Mouse (Mus musculus): ENCODE measurements at regions not wholly inside any gene's neighbourhood (a gene's known extent, or its start where the extent isn't known, plus 50 kb on each side); places are given as distances from the start of the nearest gene placed in this dataset.

- no peak overlapping the region for H3K4me3 ChIP-seq (ENCODE audit: low read length)
- H3K9me3 ChIP-seq (ENCODE audit: control insufficient read depth, low read length), result no peaks in the 10 kb centered on the region
- no peak for ATAC-seq
- no peak overlapping the region for H3K9ac ChIP-seq (ENCODE audit: low read depth, low read length)
- H3K4me2 ChIP-seq (ENCODE audit: low read length), result no peak overlapping the region
- H3K27ac ChIP-seq (ENCODE audit: low read depth, low read length), result no peak overlapping the region
- H3K4me1 ChIP-seq (ENCODE audit: control insufficient read depth, insufficient read depth, low read depth, low read length), result peaks cover 5% of the 10 kb centered on the region; the same call in 1 of the 2 replicates
- no peaks in the 10 kb centered on the region for H3K36me3 ChIP-seq (ENCODE audit: control insufficient read depth, insufficient read depth, low read length)
- H3K27me3 ChIP-seq (replicated peaks; ENCODE audit: control insufficient read depth, insufficient read depth, low read length), result no peaks in the 10 kb centered on the region
- WGBS, result 61% methylated on average over 9 of the region's 9 CpGs
Observed at GRCm38 (mm10) chr8:91976900-91977585, 175.2 kb upstream of the Irx3 start.

- Histone ChIP-seq H3K9me3 (ENCODE audit: control insufficient read depth, low read length) (no peaks in the 10 kb centered on the region), H3K9ac (ENCODE audit: low read depth, low read length) (no peak overlapping the region), H3K4me2 (ENCODE audit: low read length) (no peak overlapping the region), H3K27me3 (replicated peaks; ENCODE audit: control insufficient read depth, insufficient read depth, low read length) (no peaks in the 10 kb centered on the region), H3K36me3 (ENCODE audit: control insufficient read depth, insufficient read depth, low read length) (no peaks in the 10 kb centered on the region), H3K27ac (ENCODE audit: low read depth, low read length) (no peak overlapping the region), H3K4me1 (ENCODE audit: control insufficient read depth, insufficient read depth, low read depth, low read length) (peaks cover 5% of the 10 kb centered on the region; the same call in 1 of the 2 replicates), H3K4me3 (ENCODE audit: low read length) (no peak overlapping the region)
- ATAC-seq, result no peak
- 86% methylated on average over 2 of the region's 2 CpGs for WGBS
Observed at GRCm38 (mm10) chr8:91975460-91975859, 173.6 kb upstream of the Irx3 start.

DNA sequence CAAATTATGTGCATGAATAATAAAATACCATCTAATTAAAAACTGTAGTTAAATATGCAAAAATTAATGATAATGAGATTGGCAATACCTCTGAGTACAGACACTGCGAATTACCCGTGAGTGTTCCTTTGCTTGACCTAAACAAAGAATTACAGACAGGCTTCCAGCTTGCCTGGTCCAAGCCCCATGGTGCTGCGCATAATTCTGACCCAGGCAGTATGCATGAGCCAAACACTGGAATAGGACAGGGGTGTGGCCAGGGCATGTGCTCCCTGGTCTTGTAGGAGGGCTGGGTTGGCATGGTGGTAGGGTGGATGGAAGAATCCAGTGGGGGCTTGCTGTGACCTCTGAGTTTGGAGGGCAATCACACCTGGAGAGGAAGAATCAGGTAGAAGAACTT, 172.8 kb upstream of the Irx3 start:
- WGBS, result 29% methylated on average over 3 of the region's 3 CpGs
- Histone ChIP-seq H3K9ac (ENCODE audit: low read depth, low read length) (no peak overlapping the region), H3K27me3 (replicated peaks; ENCODE audit: control insufficient read depth, insufficient read depth, low read length) (no peaks in the 10 kb centered on the region), H3K9me3 (ENCODE audit: control insufficient read depth, low read length) (no peaks in the 10 kb centered on the region), H3K4me1 (ENCODE audit: control insufficient read depth, insufficient read depth, low read depth, low read length) (peaks cover 5% of the 10 kb centered on the region; the same call in 1 of the 2 replicates), H3K4me3 (ENCODE audit: low read length) (no peak overlapping the region), H3K4me2 (ENCODE audit: low read length) (no peak overlapping the region), H3K27ac (ENCODE audit: low read depth, low read length) (no peak overlapping the region), H3K36me3 (ENCODE audit: control insufficient read depth, insufficient read depth, low read length) (no peaks in the 10 kb centered on the region)
- ATAC-seq, result peak; percentile 52; the same call in 1 of the 2 replicates

DNA sequence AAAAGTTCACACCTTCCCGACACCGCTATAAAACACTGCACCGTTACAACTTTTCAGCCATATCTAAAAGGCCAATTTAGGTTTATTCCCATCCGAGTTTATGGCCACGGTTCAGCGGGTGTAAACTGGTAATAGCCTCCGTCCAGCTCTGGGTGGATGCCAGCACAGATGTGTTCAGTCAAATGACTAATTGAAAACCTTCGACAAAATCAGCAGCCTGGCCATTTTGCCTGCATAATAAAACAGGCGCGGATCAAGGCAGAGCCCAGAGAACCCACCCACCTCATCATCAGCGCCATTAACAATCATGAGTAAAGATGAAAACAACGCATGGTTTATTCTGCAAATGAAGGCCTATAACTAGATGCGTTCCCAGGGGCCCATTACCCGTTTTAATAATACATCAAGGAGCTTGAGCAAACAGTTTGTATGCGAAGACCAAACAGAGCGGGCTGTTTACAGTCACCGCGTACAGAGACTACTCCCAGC, 172.1 kb upstream of the Irx3 start:
- H3K36me3 ChIP-seq (ENCODE audit: control insufficient read depth, insufficient read depth, low read length), result no peaks in the 10 kb centered on the region
- no peaks in the 10 kb centered on the region for H3K27me3 ChIP-seq (replicated peaks; ENCODE audit: control insufficient read depth, insufficient read depth, low read length)
- H3K27ac ChIP-seq (ENCODE audit: low read depth, low read length), result no peak overlapping the region
- no peaks in the 10 kb centered on the region for H3K9me3 ChIP-seq (ENCODE audit: control insufficient read depth, low read length)
- 32% methylated on average over 18 of the region's 18 CpGs for WGBS
- H3K9ac ChIP-seq (ENCODE audit: low read depth, low read length), result no peak overlapping the region
- H3K4me2 ChIP-seq (ENCODE audit: low read length), result peak overlapping the region; percentile 27
- H3K4me1 ChIP-seq (ENCODE audit: control insufficient read depth, insufficient read depth, low read depth, low read length), result peaks cover 5% of the 10 kb centered on the region; the same call in 1 of the 2 replicates
- peak; percentile 52; the same call in 1 of the 2 replicates for ATAC-seq
- no peak overlapping the region for H3K4me3 ChIP-seq (ENCODE audit: low read length)

- Histone ChIP-seq H3K4me1 (ENCODE audit: control insufficient read depth, insufficient read depth, low read depth, low read length) (peaks cover 7% of the 10 kb centered on the region), H3K36me3 (ENCODE audit: control insufficient read depth, insufficient read depth, low read length) (no peaks in the 10 kb centered on the region), H3K27me3 (replicated peaks; ENCODE audit: control insufficient read depth, insufficient read depth, low read length) (no peaks in the 10 kb centered on the region), H3K4me3 (ENCODE audit: low read length) (no peak overlapping the region; the same call in 1 of the 2 replicates), H3K27ac (ENCODE audit: low read depth, low read length) (no peak overlapping the region), H3K9me3 (ENCODE audit: control insufficient read depth, low read length) (no peaks in the 10 kb centered on the region), H3K9ac (ENCODE audit: low read depth, low read length) (no peak overlapping the region), H3K4me2 (ENCODE audit: low read length) (peak overlapping the region; percentile 43)
- ATAC-seq, result no peak
- WGBS, result 41% methylated on average over 16 of the region's 16 CpGs
Observed at GRCm38 (mm10) chr8:91967407-91967806, 165.5 kb upstream of the Irx3 start.

DNA sequence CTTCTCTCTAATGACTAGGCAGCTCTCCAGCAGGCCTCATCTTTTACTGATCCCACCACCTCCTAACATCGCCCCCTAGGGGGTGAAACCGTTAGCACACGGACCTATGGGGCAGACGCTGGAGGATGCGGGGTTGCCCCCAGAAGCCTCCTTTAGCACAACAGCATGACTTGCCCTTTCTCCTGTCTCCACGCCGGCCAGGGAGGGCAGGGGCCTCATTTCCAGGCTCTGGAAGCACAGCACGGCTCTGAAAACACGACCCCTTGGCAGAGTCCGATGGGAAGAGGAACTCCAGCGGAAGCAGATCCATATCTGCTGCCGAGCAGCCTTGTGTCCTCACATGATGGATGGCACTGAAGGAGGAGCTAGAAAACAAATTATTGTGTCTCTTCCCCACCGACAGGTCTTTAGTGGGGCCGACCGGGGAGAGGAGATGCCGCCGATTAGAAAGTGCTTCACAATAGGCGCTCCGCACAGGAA, 165.1 kb upstream of the Irx3 start:
- no peaks in the 10 kb centered on the region for H3K27me3 ChIP-seq (replicated peaks; ENCODE audit: control insufficient read depth, insufficient read depth, low read length)
- WGBS, result 28% methylated on average over 19 of the region's 19 CpGs
- H3K9ac ChIP-seq (ENCODE audit: low read depth, low read length), result peak overlapping the region; percentile 36; the same call in 1 of the 2 replicates
- peaks cover 7% of the 10 kb centered on the region for H3K4me1 ChIP-seq (ENCODE audit: control insufficient read depth, insufficient read depth, low read depth, low read length)
- H3K4me3 ChIP-seq (ENCODE audit: low read length), result no peak overlapping the region; the same call in 1 of the 2 replicates
- no peaks in the 10 kb centered on the region for H3K36me3 ChIP-seq (ENCODE audit: control insufficient read depth, insufficient read depth, low read length)
- H3K9me3 ChIP-seq (ENCODE audit: control insufficient read depth, low read length), result no peaks in the 10 kb centered on the region
- ATAC-seq, result no peak
- H3K4me2 ChIP-seq (ENCODE audit: low read length), result peak overlapping the region; percentile 43
- H3K27ac ChIP-seq (ENCODE audit: low read depth, low read length), result no peak overlapping the region

DNA sequence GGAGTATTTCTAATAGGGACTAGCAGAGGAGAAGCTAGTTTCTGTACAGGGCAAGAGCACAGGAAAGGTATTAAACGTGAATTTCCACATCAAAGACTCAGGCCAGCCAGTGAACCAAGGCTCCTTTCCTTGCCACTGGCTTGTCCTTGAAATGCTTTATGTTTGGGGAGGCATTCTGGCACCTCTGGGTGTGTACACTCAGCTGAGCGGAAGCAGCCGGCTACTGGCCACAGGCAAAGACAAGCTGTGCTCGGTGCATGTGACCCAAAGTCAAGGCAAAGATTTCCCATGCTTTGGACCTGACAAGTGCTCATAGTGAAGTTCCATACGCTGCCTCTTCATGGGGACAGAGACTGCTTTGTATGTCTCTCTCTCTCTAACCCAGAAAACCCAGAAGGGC, 159.8 kb upstream of the Irx3 start:
- no peaks in the 10 kb centered on the region for H3K36me3 ChIP-seq (ENCODE audit: control insufficient read depth, insufficient read depth, low read length)
- H3K27ac ChIP-seq (ENCODE audit: low read depth, low read length), result no peak overlapping the region
- no peaks in the 10 kb centered on the region for H3K9me3 ChIP-seq (ENCODE audit: control insufficient read depth, low read length)
- no peak overlapping the region for H3K4me3 ChIP-seq (ENCODE audit: low read length)
- H3K9ac ChIP-seq (ENCODE audit: low read depth, low read length), result no peak overlapping the region
- H3K4me2 ChIP-seq (ENCODE audit: low read length), result no peak overlapping the region
- H3K27me3 ChIP-seq (replicated peaks; ENCODE audit: control insufficient read depth, insufficient read depth, low read length), result no peaks in the 10 kb centered on the region
- no peak for ATAC-seq
- 83% methylated on average over 5 of the region's 5 CpGs for WGBS
- H3K4me1 ChIP-seq (ENCODE audit: control insufficient read depth, insufficient read depth, low read depth, low read length), result no peaks in the 10 kb centered on the region

DNA sequence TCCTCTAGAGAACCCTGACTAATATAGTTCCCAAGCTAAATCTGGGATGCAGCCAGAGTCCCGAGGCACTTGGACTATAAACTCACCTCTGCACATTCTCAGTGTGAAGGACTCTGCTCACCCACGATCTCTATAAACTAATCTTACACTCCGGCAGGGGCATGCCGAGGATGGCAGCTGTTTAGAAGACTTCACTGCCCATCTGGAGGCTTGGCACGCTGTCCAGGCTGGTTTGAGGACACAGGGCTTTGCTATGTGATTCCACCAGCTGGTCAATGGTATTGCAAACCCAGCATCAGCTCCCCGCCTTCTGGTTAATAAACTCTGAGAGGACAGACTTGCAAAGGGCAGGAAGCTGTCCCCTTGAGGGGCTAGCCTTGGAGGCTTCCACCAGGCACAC, 153.3 kb upstream of the Irx3 start:
- 76% methylated on average over 6 of the region's 6 CpGs for WGBS
- ATAC-seq, result no peak

DNA sequence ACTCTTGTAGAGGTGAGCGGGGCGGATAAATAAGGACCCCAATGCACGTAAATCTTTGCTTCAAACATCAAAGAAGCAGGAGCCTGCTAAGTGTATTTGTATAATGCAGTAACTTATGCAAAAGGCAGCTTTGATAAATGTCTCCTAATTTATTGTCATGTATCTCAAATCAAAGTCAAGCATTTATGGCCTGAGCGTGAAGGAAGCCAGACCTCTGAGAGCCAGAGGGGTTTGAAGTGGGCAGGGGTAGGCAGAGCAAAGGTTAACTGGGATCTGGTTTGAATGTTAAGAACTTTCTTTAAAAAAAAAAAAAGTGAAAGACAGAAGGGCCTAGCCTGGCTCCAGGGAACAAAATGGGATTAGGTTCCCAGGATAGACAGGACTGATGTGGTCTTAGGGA, 151.1 kb upstream of the Irx3 start:
- no peaks in the 10 kb centered on the region for H3K36me3 ChIP-seq (ENCODE audit: control insufficient read depth, insufficient read depth, low read length)
- H3K9ac ChIP-seq (ENCODE audit: low read depth, low read length), result no peak overlapping the region
- ATAC-seq, result no peak
- WGBS, result 88% methylated on average over 4 of the region's 4 CpGs
- H3K4me3 ChIP-seq (ENCODE audit: low read length), result no peak overlapping the region
- H3K4me2 ChIP-seq (ENCODE audit: low read length), result no peak overlapping the region
- no peaks in the 10 kb centered on the region for H3K4me1 ChIP-seq (ENCODE audit: control insufficient read depth, insufficient read depth, low read depth, low read length)
- no peaks in the 10 kb centered on the region for H3K27me3 ChIP-seq (replicated peaks; ENCODE audit: control insufficient read depth, insufficient read depth, low read length)
- H3K27ac ChIP-seq (ENCODE audit: low read depth, low read length), result no peak overlapping the region
- H3K9me3 ChIP-seq (ENCODE audit: control insufficient read depth, low read length), result no peaks in the 10 kb centered on the region

More for the DNA sequence above, 153.3 kb upstream of the Irx3 start:
- H3K4me2 ChIP-seq (ENCODE audit: low read length), result no peak overlapping the region
- H3K27me3 ChIP-seq (replicated peaks; ENCODE audit: control insufficient read depth, insufficient read depth, low read length), result no peaks in the 10 kb centered on the region
- no peak overlapping the region for H3K27ac ChIP-seq (ENCODE audit: low read depth, low read length)
- no peak overlapping the region for H3K9ac ChIP-seq (ENCODE audit: low read depth, low read length)
- H3K36me3 ChIP-seq (ENCODE audit: control insufficient read depth, insufficient read depth, low read length), result no peaks in the 10 kb centered on the region
- H3K4me3 ChIP-seq (ENCODE audit: low read length), result no peak overlapping the region
- no peaks in the 10 kb centered on the region for H3K4me1 ChIP-seq (ENCODE audit: control insufficient read depth, insufficient read depth, low read depth, low read length)
- no peaks in the 10 kb centered on the region for H3K9me3 ChIP-seq (ENCODE audit: control insufficient read depth, low read length)

Data from hindbrain, embryonic 16.5 days (tissue).